Mouse (Mus musculus) hindbrain, embryonic 14.5 days (tissue): ENCODE results near the gene Rgs16. TPM values are rescaled to one million over a fixed set of nuclear protein-coding genes. Genes with fewer than 3 reads are reported as not detected.
A peak's percentile ranks its signal among the peaks of the same experiment; 100 is the strongest.

Experiments
- ATAC-seq: fragments of 200-750 bp; cut with Nextera tagmentation; 2 replicates; pipeline ENCODE4 v1.8.0; 2017; ENCODE audit warnings: moderate number of reproducible peaks, mild to moderate bottlenecking, moderate TSS enrichment, moderate library complexity; ENCODE audit not compliant: low FRiP score
- DNase-seq: peaks from one replicate; pipeline ENCODE4 v3.0.0-alpha.2; 2015; ENCODE audit warnings: low spot score
- H3K27ac ChIP-seq: fragments of 300-500 bp; sonication (generic); 2 replicates; pipeline ENCODE4 v1.5.1; 2014; ENCODE audit warnings: mild to moderate bottlenecking, moderate library complexity
- H3K27me3 ChIP-seq: fragments of 300-500 bp; sonication (generic); 2 replicates; pipeline ENCODE4 v1.6.1; 2014; ENCODE audit warnings: mild to moderate bottlenecking, low read length, mixed read lengths; ENCODE audit not compliant: control insufficient read depth, insufficient read depth
- H3K36me3 ChIP-seq: fragments of 300-500 bp; sonication (generic); replicated peaks from 2 replicates; pipeline ENCODE4 v1.6.1; 2014; ENCODE audit not compliant: control insufficient read depth, insufficient read depth
- H3K4me1 ChIP-seq: fragments of 300-500 bp; sonication (generic); replicated peaks from 2 replicates; pipeline ENCODE4 v1.6.1; 2014; ENCODE audit warnings: antibody characterized with exemption, low read length, mixed read lengths; ENCODE audit not compliant: control insufficient read depth, insufficient read depth
- H3K4me2 ChIP-seq: fragments of 300-500 bp; sonication (generic); replicated peaks from 2 replicates; pipeline ENCODE4 v1.6.1; 2014; ENCODE audit warnings: mild to moderate bottlenecking, moderate library complexity
- H3K4me3 ChIP-seq: fragments of 300-500 bp; sonication (generic); replicated peaks from 2 replicates; pipeline ENCODE4 v1.5.1; 2014; ENCODE audit warnings: mild to moderate bottlenecking, low read length
- H3K9ac ChIP-seq: fragments of 300-500 bp; sonication (generic); 2 replicates; pipeline ENCODE4 v1.6.1; 2014
- H3K9me3 ChIP-seq: fragments of 300-500 bp; sonication (generic); 2 replicates; pipeline ENCODE4 v1.6.1; 2016; ENCODE audit warnings: low read length; ENCODE audit not compliant: control insufficient read depth
- WGBS: fragments of 180-500 bp; shearing (Covaris S2); extraction: QIAGEN DNeasy Blood & Tissue Kit; methylation state at CpG from one replicate; pipeline ENCODE4 v1.1.7; 2014; 5-methylcytosine and 5-hydroxymethylcytosine counted together
- polyA plus RNA-seq: library from polyadenylated mRNA; unstranded; fragments of >200 nt; fragmentation: Nextera tagmentation; extraction: Ambion mirVana; gene quantifications from 2 replicates; pipeline ENCODE4 v1.2.1, GENCODE M21; 2014

Rgs16 gene
- polyA plus RNA-seq, 1 experiment from 2014 or later: 6.5 TPM

DNA sequence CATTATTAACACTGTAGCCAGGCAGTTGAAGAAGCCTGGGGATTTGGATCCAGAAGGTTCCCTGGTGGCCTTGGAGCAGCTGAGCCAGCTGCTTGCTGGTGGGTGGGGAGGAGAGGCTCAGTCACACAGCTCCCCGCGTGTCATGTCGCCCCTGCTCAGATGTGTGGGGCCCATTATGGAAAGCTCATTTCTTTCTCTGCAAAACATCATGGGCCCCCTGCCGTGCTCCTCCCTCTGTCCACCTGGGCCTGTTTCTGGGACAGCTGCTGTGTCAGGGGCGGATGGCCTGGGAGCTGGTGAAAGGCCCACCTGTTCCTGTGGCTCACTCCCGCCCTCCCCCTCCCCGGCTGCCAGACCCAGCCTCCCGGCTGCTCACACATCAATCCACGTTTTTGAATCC lies 7.0 kb upstream of the Rgs16 start:
- no peaks in the 10 kb centered on the region for H3K27me3 ChIP-seq
- H3K4me3 ChIP-seq: no peak overlapping the region
- no peak overlapping the region for H3K4me2 ChIP-seq
- H3K27ac ChIP-seq: no peak overlapping the region
- H3K36me3 ChIP-seq: no peaks in the 10 kb centered on the region
- no peak for ATAC-seq
- 22% methylated on average over 9 of the region's 9 CpGs for WGBS
- peaks cover 37% of the 10 kb centered on the region for H3K4me1 ChIP-seq
- H3K9me3 ChIP-seq: no peaks in the 10 kb centered on the region
- H3K9ac ChIP-seq: no peak overlapping the region
- DNase-seq: no peak

DNA sequence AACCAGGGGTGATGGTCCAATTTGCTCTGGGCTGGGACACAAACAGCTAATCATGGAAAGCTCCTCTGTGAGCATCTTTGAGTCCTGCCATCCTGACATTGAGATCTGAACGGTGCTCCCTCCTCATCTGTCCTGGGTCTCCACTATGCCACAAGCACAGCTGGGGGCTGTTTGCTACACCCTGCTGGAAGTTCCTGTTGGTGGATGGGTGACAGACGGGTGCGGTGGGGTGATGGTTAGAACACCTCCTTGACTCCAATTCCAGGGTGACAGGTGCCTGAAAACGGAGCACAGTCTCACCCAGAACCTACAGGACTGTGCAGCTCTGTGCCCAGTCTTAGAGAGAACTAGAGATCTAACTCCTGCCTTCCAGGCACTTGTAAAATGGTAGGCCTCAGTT lies 5.3 kb upstream of the Rgs16 start:
- no peak overlapping the region for H3K4me2 ChIP-seq
- H3K27me3 ChIP-seq: no peaks in the 10 kb centered on the region
- no peak overlapping the region for H3K9ac ChIP-seq
- WGBS: 81% methylated on average over 4 of the region's 4 CpGs
- no peak overlapping the region for H3K27ac ChIP-seq
- H3K9me3 ChIP-seq: no peaks in the 10 kb centered on the region
- no peak for ATAC-seq
- H3K4me3 ChIP-seq: no peak overlapping the region
- peaks cover 38% of the 10 kb centered on the region for H3K4me1 ChIP-seq
- DNase-seq: no peak
- no peaks in the 10 kb centered on the region for H3K36me3 ChIP-seq

DNA sequence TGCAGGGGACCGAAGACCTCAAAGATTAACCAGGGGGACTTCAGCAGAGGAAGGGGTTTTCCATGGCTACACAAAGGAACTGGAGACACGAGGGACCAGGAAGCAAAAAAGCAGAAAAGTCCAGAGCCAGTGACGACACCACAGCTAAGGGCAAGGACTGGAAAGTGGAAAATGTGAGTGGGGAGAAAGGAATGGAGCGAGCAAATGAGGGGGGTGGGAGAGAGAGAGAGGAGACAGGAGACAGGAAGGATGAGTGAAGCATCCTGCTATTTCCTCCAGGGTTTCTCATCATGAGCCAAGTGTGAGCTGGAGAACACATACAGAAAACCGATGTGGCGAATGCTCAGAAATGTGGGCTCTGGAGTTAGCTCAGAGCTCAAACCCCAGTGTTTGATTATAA lies 4.1 kb upstream of the Rgs16 start:
- Histone ChIP-seq H3K4me3 (no peak overlapping the region), H3K4me2 (no peak overlapping the region), H3K4me1 (peaks cover 38% of the 10 kb centered on the region), H3K9me3 (no peaks in the 10 kb centered on the region), H3K9ac (no peak overlapping the region), H3K27ac (no peak overlapping the region), H3K36me3 (no peaks in the 10 kb centered on the region), H3K27me3 (no peaks in the 10 kb centered on the region)
- DNase-seq (no peak), ATAC-seq (no peak)
- WGBS: 73% methylated on average over 6 of the region's 6 CpGs

DNA sequence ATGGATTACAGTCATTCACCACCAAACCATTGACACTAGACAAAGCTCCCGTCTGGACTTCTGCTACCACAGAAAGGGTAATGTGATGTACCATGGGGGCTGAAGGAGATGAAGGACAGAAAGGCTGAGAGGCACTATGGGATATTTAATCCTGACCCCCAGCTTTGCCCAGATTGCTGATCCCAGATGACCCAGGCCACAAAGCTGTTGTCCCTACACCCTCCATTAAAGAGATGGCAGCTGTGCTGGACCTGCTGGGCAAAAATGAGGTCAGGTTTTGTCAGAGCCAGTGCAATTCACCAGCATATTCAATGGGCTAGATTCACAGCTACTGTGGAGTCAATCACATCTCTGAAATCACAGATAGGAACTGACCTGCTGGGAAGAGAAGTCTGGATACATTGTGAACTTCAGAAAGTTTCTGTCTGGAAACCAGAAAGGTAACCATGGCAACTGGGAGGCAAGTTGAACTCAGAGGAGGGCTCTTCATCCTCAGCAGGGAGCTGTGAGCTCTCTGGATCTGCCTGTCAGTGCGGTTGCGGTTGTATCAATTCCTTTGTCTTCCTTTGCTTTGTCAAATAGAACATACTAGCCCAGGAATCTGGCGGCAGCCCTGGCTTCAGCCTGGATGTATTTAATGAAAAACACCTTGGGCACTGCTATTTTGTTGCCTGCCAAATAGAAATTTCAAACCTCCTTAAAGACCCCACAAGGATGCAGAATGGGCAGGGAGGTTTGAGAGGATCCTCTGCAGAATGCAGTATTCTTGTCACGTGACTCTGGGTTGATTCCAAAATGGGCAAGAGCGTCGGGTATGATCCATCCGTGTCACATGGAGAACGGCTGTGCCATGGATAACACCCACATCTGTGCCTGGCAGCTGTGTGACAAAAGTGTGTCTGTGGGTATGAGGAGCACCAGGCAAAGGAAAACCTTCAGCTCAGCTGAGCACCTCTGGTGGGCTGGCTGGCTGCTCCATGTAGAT lies 2.8 kb upstream of the Rgs16 start:
- Histone ChIP-seq H3K36me3 (no peaks in the 10 kb centered on the region), H3K4me1 (peaks cover 43% of the 10 kb centered on the region), H3K9ac (no peak overlapping the region), H3K4me2 (0 out of 2 replicates have a peak overlapping the region, but pooled peaks have one; percentile 16), H3K9me3 (no peaks in the 10 kb centered on the region), H3K4me3 (no peak overlapping the region), H3K27me3 (no peaks in the 10 kb centered on the region), H3K27ac (peak overlapping the region; percentile 68)
- 18% methylated on average over 9 of the region's 9 CpGs for WGBS
- DNase-seq (peak; percentile 68), ATAC-seq (peak; percentile 42; the same call in 1 of the 2 replicates)

DNA sequence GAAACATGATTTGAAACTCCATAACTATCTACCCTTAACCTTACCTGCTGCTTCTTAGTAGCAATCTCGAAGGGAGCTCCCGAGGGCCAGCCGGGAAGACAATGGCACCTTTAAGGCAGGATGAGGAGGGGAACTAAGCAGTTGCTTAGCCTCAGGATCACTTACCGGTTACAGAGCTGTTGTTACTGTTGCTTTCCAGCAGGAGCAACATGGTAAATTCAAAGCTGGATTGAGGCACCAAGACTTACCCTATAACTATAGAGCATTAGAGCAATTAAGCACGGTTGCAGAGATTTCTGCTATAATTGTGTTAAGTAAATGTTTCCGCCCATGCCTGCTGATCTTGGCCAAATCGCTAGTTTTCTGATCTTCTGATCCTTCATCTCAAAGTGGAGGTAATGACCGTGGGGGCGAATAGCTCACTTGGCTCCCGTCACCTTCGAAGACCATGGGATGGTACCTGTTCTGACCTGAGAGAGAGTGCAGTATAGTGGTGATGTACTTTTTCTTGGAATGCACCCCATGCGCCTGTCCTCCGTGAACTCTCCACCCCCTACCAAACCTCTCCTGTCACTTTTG lies 623 bp upstream of the Rgs16 start:
- peak overlapping the region; percentile 40 for H3K4me3 ChIP-seq
- no peaks in the 10 kb centered on the region for H3K9me3 ChIP-seq
- peak overlapping the region; percentile 52; the same call in 1 of the 2 replicates for H3K9ac ChIP-seq
- H3K4me1 ChIP-seq: peaks cover 33% of the 10 kb centered on the region
- H3K27ac ChIP-seq: no peak overlapping the region
- H3K36me3 ChIP-seq: no peaks in the 10 kb centered on the region
- DNase-seq: no peak
- WGBS: 19% methylated on average over 13 of the region's 13 CpGs
- no peak for ATAC-seq
- no peaks in the 10 kb centered on the region for H3K27me3 ChIP-seq
- H3K4me2 ChIP-seq: peak overlapping the region; percentile 67

DNA sequence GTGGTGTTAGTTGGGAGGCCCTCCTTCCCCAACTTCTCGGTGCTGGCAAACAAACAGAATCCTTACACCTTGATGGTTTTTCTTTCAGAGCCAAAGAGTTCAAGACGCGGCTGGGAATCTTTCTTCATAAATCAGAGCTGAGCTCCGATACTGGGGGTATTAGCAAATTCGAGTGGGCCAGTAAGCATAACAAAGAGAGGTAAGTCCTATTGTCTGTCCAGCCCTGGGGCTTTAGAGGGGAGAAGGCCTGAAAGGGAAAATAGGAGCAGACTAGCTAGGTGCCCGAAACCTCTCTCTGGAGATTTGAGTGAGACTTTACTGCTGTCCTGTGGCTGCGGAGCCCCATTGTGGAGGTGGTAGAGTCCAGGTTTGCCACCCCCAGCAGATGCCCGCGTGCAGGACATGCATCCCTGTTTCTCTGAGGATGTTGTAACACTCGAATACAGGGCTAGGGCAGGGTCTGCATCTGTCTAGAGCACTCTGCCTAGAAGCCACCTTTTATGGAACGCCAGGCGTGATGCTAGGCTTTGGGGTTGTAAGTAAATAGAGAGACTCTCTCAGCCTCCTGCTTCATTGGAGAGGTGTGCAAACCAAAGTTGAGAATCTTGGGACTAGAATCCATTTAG lies 739 bp downstream of the Rgs16 start:
- no peak overlapping the region for H3K27ac ChIP-seq
- H3K9me3 ChIP-seq: no peaks in the 10 kb centered on the region
- peak overlapping the region; percentile 52 for H3K9ac ChIP-seq
- no peaks in the 10 kb centered on the region for H3K36me3 ChIP-seq
- no peak for DNase-seq
- H3K4me2 ChIP-seq: peak overlapping the region; percentile 67
- no peaks in the 10 kb centered on the region for H3K27me3 ChIP-seq
- 26% methylated on average over 12 of the region's 12 CpGs for WGBS
- H3K4me1 ChIP-seq: peaks cover 33% of the 10 kb centered on the region
- H3K4me3 ChIP-seq: peak overlapping the region; percentile 40
- no peak for ATAC-seq

DNA sequence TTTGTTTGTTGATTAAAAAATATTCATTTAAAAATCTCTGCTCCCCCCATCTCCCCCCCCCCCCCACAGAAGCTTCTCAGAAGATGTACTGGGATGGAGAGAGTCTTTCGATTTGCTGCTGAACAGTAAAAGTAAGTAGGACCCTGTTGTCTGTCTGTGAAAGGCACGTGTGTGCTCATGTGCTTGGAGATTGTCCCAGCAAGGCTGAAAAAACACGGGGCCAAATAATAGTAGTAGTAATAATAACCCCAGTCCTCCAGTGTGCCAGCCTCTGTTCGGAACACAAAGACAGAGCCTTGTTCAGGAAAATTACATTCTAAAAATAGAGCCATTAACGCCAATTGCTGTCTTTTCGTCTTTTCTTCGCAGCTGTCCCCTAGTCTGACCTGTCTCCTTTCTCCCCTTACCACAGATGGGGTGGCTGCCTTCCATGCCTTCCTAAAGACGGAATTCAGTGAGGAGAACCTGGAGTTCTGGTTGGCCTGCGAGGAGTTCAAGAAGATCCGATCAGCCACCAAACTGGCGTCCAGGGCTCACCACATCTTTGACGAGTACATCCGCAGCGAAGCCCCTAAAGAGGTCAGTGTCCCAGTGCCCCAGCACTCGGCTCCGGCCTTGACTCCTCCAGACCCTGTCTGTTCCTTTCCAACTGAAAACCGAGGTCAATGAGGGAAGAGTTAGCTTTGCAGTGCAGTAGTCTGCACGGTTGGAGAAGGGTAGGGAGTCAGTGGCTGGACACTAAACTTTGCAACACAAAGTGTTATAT lies 1.6 kb downstream of the Rgs16 start:
- H3K27me3 ChIP-seq: no peaks in the 10 kb centered on the region
- peaks cover 27% of the 10 kb centered on the region for H3K4me1 ChIP-seq
- no peaks in the 10 kb centered on the region for H3K9me3 ChIP-seq
- H3K9ac ChIP-seq: no peak overlapping the region
- WGBS: 56% methylated on average over 18 of the region's 18 CpGs
- ATAC-seq (no peak), DNase-seq (no peak)
- H3K4me3 ChIP-seq: peak overlapping the region; percentile 40
- peak overlapping the region; percentile 67 for H3K4me2 ChIP-seq
- H3K36me3 ChIP-seq: no peaks in the 10 kb centered on the region
- no peak overlapping the region for H3K27ac ChIP-seq

DNA sequence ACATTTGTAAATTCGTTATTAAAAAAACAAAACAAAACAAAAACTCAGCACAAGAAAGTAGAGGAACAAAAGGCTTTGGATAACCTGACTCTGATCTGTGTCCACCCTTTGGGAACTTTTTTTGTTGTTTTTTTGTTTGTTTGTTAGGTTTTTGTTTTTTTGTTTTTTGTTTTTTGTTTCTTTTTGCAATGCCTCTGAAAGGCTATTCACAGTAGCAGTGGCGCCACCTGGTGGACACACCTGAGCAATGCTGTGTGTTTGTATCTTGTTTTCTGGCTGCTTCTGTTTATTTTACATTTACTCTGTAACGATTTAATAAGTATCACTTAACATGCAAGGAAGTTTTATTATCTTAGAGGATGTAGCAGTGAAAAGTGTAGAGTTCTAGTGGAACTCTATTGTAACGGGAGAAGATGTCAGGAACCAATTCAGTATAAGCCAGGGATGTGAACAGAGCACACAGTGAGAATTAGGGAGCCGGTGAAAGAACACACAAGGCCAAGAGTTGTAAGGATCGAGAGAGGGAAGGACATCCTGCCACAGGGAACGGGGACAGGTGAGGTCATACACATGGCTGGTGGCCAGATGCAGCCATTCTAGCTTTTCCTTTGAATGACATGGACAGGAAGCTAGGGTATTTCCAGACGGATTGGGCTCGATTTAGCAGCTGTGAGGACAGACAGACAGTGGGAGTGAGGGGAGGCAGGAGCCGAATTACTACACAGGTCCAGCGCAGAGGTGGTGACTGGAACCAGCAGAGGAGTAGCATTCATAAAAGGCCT lies 2.4 kb downstream of the Rgs16 start:
- Histone ChIP-seq H3K9me3 (no peaks in the 10 kb centered on the region), H3K27me3 (no peaks in the 10 kb centered on the region), H3K4me2 (peak overlapping the region; percentile 67), H3K9ac (no peak overlapping the region), H3K4me1 (peaks cover 18% of the 10 kb centered on the region), H3K27ac (no peak overlapping the region), H3K4me3 (peak overlapping the region; percentile 40), H3K36me3 (no peaks in the 10 kb centered on the region)
- WGBS: 62% methylated on average over 11 of the region's 11 CpGs
- DNase-seq (peak; percentile 89), ATAC-seq (no peak)
